Mouse (Mus musculus) kidney, adult 2 months (tissue): ENCODE measurements around the gene D17Wsu92e. TPM values are rescaled to one million over a fixed set of nuclear protein-coding genes. Genes with fewer than 3 reads are reported as not detected.
"Not testable (repeated sequence)": the region's sequence is repeated elsewhere in the genome, so short reads cannot be mapped to it uniquely, and the experiment has no call there.

Experiments
- DNase-seq: peaks from one replicate; pipeline ENCODE4 v3.0.0; 2021
- H3K27ac ChIP-seq: fragments of 200-500 bp; 2 replicates; pipeline ENCODE4 v1.5.1; 2012; ENCODE audit warnings: low read depth, low read length, control low read depth, inconsistent platforms; ENCODE audit not compliant: insufficient read depth
- H3K27me3 ChIP-seq: fragments of 200-500 bp; replicated peaks from 2 replicates; pipeline ENCODE4 v1.6.1; 2012; ENCODE audit warnings: mild to moderate bottlenecking, moderate library complexity, low read length, inconsistent platforms; ENCODE audit not compliant: control insufficient read depth, insufficient read depth
- H3K36me3 ChIP-seq: fragments of 200-500 bp; 2 replicates; pipeline ENCODE4 v1.6.1; 2012; ENCODE audit warnings: mild to moderate bottlenecking, moderate library complexity, low read length, inconsistent platforms; ENCODE audit not compliant: control insufficient read depth, insufficient read depth
- H3K4me1 ChIP-seq: fragments of 200-500 bp; 2 replicates; pipeline ENCODE4 v1.6.1; 2011; ENCODE audit warnings: low read length; ENCODE audit not compliant: control insufficient read depth, insufficient read depth
- H3K4me3 ChIP-seq: fragments of 200-500 bp; 2 replicates; pipeline ENCODE4 v1.5.1; 2011; ENCODE audit warnings: mild to moderate bottlenecking, low read depth, low read length, control low read depth; ENCODE audit not compliant: insufficient read depth
- CTCF ChIP-seq: fragments of 200-500 bp; conservative IDR thresholded peaks from 2 replicates; pipeline ENCODE4 v1.5.1; 2011; ENCODE audit warnings: low read depth, mild to moderate bottlenecking, control low read depth, low read length, moderate library complexity, mixed read lengths; ENCODE audit not compliant: insufficient read depth, insufficient read length
- POLR2A ChIP-seq: fragments of 200-500 bp; IDR thresholded peaks from one replicate; pipeline ENCODE4 v1.6.1; 2011; ENCODE audit warnings: low read depth, low read length, control low read depth
- WGBS: fragments of 180-500 bp; shearing (Covaris S2); methylation state at CpG from one replicate; pipeline ENCODE4 v1.1.7; 2018; 5-methylcytosine and 5-hydroxymethylcytosine counted together
- polyA plus RNA-seq: library from polyadenylated mRNA; depleted of rRNA; stranded (reverse); fragments of >200 nt; gene quantifications from 2 replicates; pipeline ENCODE4 v1.2.3, GENCODE M21; 2012

The D17Wsu92e gene
- polyA plus RNA-seq, 1 experiment: 189 TPM

GRCm38 (mm10) chr17:27856265-27856797, 35.9 kb upstream of the D17Wsu92e start, which contains the start of gene Uhrf1bp1:
TSS of gene Uhrf1bp1 (plus strand) at chr17:27856441.
- H3K4me1 ChIP-seq: peaks cover 16% of the 10 kb centered on the region

GRCm38 (mm10) chr17:27851076-27851475, 30.6 kb upstream of the D17Wsu92e start:
- no peaks in the 10 kb centered on the region for H3K27me3 ChIP-seq
- no peaks in the 10 kb centered on the region for H3K4me1 ChIP-seq
- DNase-seq: peak; percentile 20
- TF ChIP-seq POLR2A: no peak
- no peak for TF ChIP-seq CTCF
- H3K27ac ChIP-seq: no peak overlapping the region
- no peak overlapping the region for H3K4me3 ChIP-seq
- 40% methylated on average over 3 of the region's 3 CpGs for WGBS
- H3K36me3 ChIP-seq: peaks cover 1% of the 10 kb centered on the region; the same call in 1 of the 2 replicates

More at GRCm38 (mm10) chr17:27856265-27856797, 35.9 kb upstream of the D17Wsu92e start, which contains the start of gene Uhrf1bp1:
- peak; percentile 88 for DNase-seq
- TF ChIP-seq CTCF (no peak), POLR2A (no peak)
- peak within 1 kb of the TSS; percentile 96 for H3K4me3 ChIP-seq
- H3K27me3 ChIP-seq: no peaks in the 10 kb centered on the region
- no peaks in the 10 kb centered on the region for H3K36me3 ChIP-seq
- H3K27ac ChIP-seq: peak within 1 kb of the TSS; percentile 63
- WGBS: under 1% methylated on average over 54 of the region's 54 CpGs

GRCm38 (mm10) chr17:27848351-27848750, 27.9 kb upstream of the D17Wsu92e start:
- no peak for DNase-seq
- Histone ChIP-seq H3K36me3 (peaks cover 3% of the 10 kb centered on the region; the same call in 1 of the 2 replicates), H3K27ac (no peak overlapping the region), H3K27me3 (no peaks in the 10 kb centered on the region), H3K4me1 (no peaks in the 10 kb centered on the region), H3K4me3 (no peak overlapping the region)
- TF ChIP-seq CTCF (no peak), POLR2A (no peak)
- 100% methylated on average over 1 of the region's 1 CpGs for WGBS

- H3K36me3 ChIP-seq: peaks cover 1% of the 10 kb centered on the region; the same call in 1 of the 2 replicates
- DNase-seq: peak; percentile 99
- peak overlapping the region; percentile 82 for H3K27ac ChIP-seq
- no peaks in the 10 kb centered on the region for H3K27me3 ChIP-seq
- no peaks in the 10 kb centered on the region for H3K4me1 ChIP-seq
- TF ChIP-seq CTCF: no peak
- peak; percentile 46 for TF ChIP-seq POLR2A
- H3K4me3 ChIP-seq: peak overlapping the region; percentile 100
- WGBS: 1% methylated on average over 35 of the region's 35 CpGs
Observed at GRCm38 (mm10) chr17:27839469-27840252, 19.2 kb upstream of the D17Wsu92e start.

GRCm38 (mm10) chr17:27837850-27838249, 17.4 kb upstream of the D17Wsu92e start, which contains the start of gene Snrpc:
TSS of gene Snrpc (plus strand) at chr17:27838150.
- 77% methylated on average over 4 of the region's 4 CpGs for WGBS
- not testable (repeated sequence) for H3K27ac ChIP-seq, H3K4me1 ChIP-seq, DNase-seq, H3K36me3 ChIP-seq, H3K4me3 ChIP-seq, H3K27me3 ChIP-seq

- H3K4me1 ChIP-seq: 0 out of 2 replicates have a peak, but pooled peaks cover 3% of the 10 kb centered on the region
- no peak overlapping the region for H3K27ac ChIP-seq
- no peaks in the 10 kb centered on the region for H3K36me3 ChIP-seq
- no peak for DNase-seq
- H3K4me3 ChIP-seq: no peak overlapping the region
- H3K27me3 ChIP-seq: no peaks in the 10 kb centered on the region
- TF ChIP-seq POLR2A (no peak), CTCF (peak; percentile 37)
- WGBS: 62% methylated on average over 7 of the region's 7 CpGs
Observed at GRCm38 (mm10) chr17:27830411-27830810, 10.0 kb upstream of the D17Wsu92e start.

- Histone ChIP-seq H3K27ac (no peak overlapping the region), H3K4me3 (no peak overlapping the region)
- WGBS: 34% methylated on average over 6 of the region's 6 CpGs
Observed at GRCm38 (mm10) chr17:27827511-27827910, 7.1 kb upstream of the D17Wsu92e start.

More at GRCm38 (mm10) chr17:27827511-27827910, 7.1 kb upstream of the D17Wsu92e start:
- H3K27me3 ChIP-seq: no peaks in the 10 kb centered on the region
- 0 out of 2 replicates have a peak, but pooled peaks cover 3% of the 10 kb centered on the region for H3K4me1 ChIP-seq
- H3K36me3 ChIP-seq: no peaks in the 10 kb centered on the region
- TF ChIP-seq POLR2A (no peak), CTCF (no peak)
- no peak for DNase-seq
